Mouse (Mus musculus) forebrain, embryonic 15.5 days (tissue): ENCODE measurements around the gene Entpd7. TPM values are rescaled to one million over a fixed set of nuclear protein-coding genes. Genes with fewer than 3 reads are reported as not detected.

Experiments used
- ATAC-seq: fragments of 200-750 bp; cut with Nextera tagmentation; replicated peaks from 2 replicates; pipeline ENCODE4 v1.8.0; 2017; ENCODE audit warnings: mild to moderate bottlenecking, moderate TSS enrichment, moderate library complexity
- H3K27ac ChIP-seq: fragments of 300-500 bp; sonication (generic); replicated peaks from 2 replicates; pipeline ENCODE4 v1.5.1; 2015; ENCODE audit warnings: mild to moderate bottlenecking, inconsistent platforms
- H3K27me3 ChIP-seq: fragments of 300-500 bp; sonication (generic); 2 replicates; pipeline ENCODE4 v1.6.1; 2015; ENCODE audit warnings: inconsistent platforms
- H3K36me3 ChIP-seq: fragments of 300-500 bp; sonication (generic); 2 replicates; pipeline ENCODE4 v1.6.1; 2015; ENCODE audit warnings: mild to moderate bottlenecking, inconsistent platforms
- H3K4me1 ChIP-seq: fragments of 300-500 bp; sonication (generic); 2 replicates; pipeline ENCODE4 v1.6.1; 2015; ENCODE audit warnings: inconsistent platforms
- H3K4me2 ChIP-seq: fragments of 300-500 bp; sonication (generic); replicated peaks from 2 replicates; pipeline ENCODE4 v1.6.1; 2015; ENCODE audit warnings: mild to moderate bottlenecking, inconsistent platforms
- H3K4me3 ChIP-seq: fragments of 300-500 bp; sonication (generic); 2 replicates; pipeline ENCODE4 v1.5.1; 2015; ENCODE audit warnings: mild to moderate bottlenecking, inconsistent platforms
- H3K9ac ChIP-seq: fragments of 300-500 bp; sonication (generic); replicated peaks from 2 replicates; pipeline ENCODE4 v1.6.1; 2015; ENCODE audit warnings: mild to moderate bottlenecking, inconsistent platforms
- H3K9me3 ChIP-seq: fragments of 300-500 bp; sonication (generic); 2 replicates; pipeline ENCODE4 v1.6.1; 2016; ENCODE audit warnings: inconsistent platforms
- WGBS: fragments of 180-500 bp; shearing (Covaris S2); methylation state at CpG from one replicate; pipeline ENCODE4 v1.1.7; 2015; ENCODE audit warnings: mixed read lengths; 5-methylcytosine and 5-hydroxymethylcytosine counted together
- polyA plus RNA-seq: library from polyadenylated mRNA; unstranded; fragments of >200 nt; fragmentation: Nextera tagmentation; extraction: Ambion mirVana; gene quantifications from 2 replicates; pipeline ENCODE4 v1.2.1, GENCODE M21; 2015

Gene Entpd7
- polyA plus RNA-seq, 1 experiment from 2014 or later: 8.2 TPM

- Histone ChIP-seq H3K4me1 (no peaks in the 10 kb centered on the region), H3K27ac (no peak overlapping the region), H3K36me3 (no peaks in the 10 kb centered on the region), H3K9ac (no peak overlapping the region), H3K4me3 (no peak overlapping the region), H3K27me3 (no peaks in the 10 kb centered on the region), H3K4me2 (no peak overlapping the region), H3K9me3 (no peaks in the 10 kb centered on the region)
- no peak for ATAC-seq
- WGBS: 76% methylated on average over 2 of the region's 2 CpGs
Observed at GRCm38 (mm10) chr19:43762410-43762809, 72.9 kb downstream of the Entpd7 start.

- no peak for ATAC-seq
- Histone ChIP-seq H3K4me2 (no peak overlapping the region), H3K9ac (no peak overlapping the region), H3K27me3 (no peaks in the 10 kb centered on the region), H3K4me3 (no peak overlapping the region), H3K4me1 (no peaks in the 10 kb centered on the region), H3K36me3 (no peaks in the 10 kb centered on the region), H3K27ac (no peak overlapping the region), H3K9me3 (no peaks in the 10 kb centered on the region)
- 84% methylated on average over 5 of the region's 5 CpGs for WGBS
Observed at GRCm38 (mm10) chr19:43766451-43766850, 77.0 kb downstream of the Entpd7 start.

GRCm38 (mm10) chr19:43767549-43768322, 78.3 kb downstream of the Entpd7 start:
- H3K4me3 ChIP-seq: no peak overlapping the region
- H3K9me3 ChIP-seq: no peaks in the 10 kb centered on the region
- H3K36me3 ChIP-seq: no peaks in the 10 kb centered on the region
- H3K4me1 ChIP-seq: no peaks in the 10 kb centered on the region
- no peak overlapping the region for H3K4me2 ChIP-seq
- no peak for ATAC-seq
- no peak overlapping the region for H3K27ac ChIP-seq
- WGBS: 79% methylated on average over 9 of the region's 9 CpGs
- no peak overlapping the region for H3K9ac ChIP-seq
- H3K27me3 ChIP-seq: no peaks in the 10 kb centered on the region

GRCm38 (mm10) chr19:43769366-43769960, 80.0 kb downstream of the Entpd7 start:
- no peak overlapping the region for H3K9ac ChIP-seq
- 80% methylated on average over 5 of the region's 5 CpGs for WGBS
- no peak overlapping the region for H3K4me2 ChIP-seq
- no peaks in the 10 kb centered on the region for H3K4me1 ChIP-seq
- ATAC-seq: no peak
- H3K36me3 ChIP-seq: no peaks in the 10 kb centered on the region
- no peak overlapping the region for H3K27ac ChIP-seq
- H3K27me3 ChIP-seq: no peaks in the 10 kb centered on the region
- H3K4me3 ChIP-seq: no peak overlapping the region
- no peaks in the 10 kb centered on the region for H3K9me3 ChIP-seq

- 92% methylated on average over 4 of the region's 4 CpGs for WGBS
- H3K27ac ChIP-seq: no peak overlapping the region
- H3K9ac ChIP-seq: no peak overlapping the region
- H3K36me3 ChIP-seq: no peaks in the 10 kb centered on the region
- no peak overlapping the region for H3K4me2 ChIP-seq
- H3K4me3 ChIP-seq: no peak overlapping the region
- no peak for ATAC-seq
- no peaks in the 10 kb centered on the region for H3K4me1 ChIP-seq
- H3K9me3 ChIP-seq: no peaks in the 10 kb centered on the region
- H3K27me3 ChIP-seq: no peaks in the 10 kb centered on the region
Observed at GRCm38 (mm10) chr19:43770584-43770983, 81.1 kb downstream of the Entpd7 start.

- 89% methylated on average over 5 of the region's 5 CpGs for WGBS
- H3K4me3 ChIP-seq: no peak overlapping the region
- no peaks in the 10 kb centered on the region for H3K27me3 ChIP-seq
- no peak overlapping the region for H3K27ac ChIP-seq
- no peaks in the 10 kb centered on the region for H3K9me3 ChIP-seq
- H3K4me1 ChIP-seq: no peaks in the 10 kb centered on the region
- no peak for ATAC-seq
- no peaks in the 10 kb centered on the region for H3K36me3 ChIP-seq
- H3K9ac ChIP-seq: no peak overlapping the region
- no peak overlapping the region for H3K4me2 ChIP-seq
Observed at GRCm38 (mm10) chr19:43771499-43771969, 82.1 kb downstream of the Entpd7 start.

GRCm38 (mm10) chr19:43772311-43772710, 82.8 kb downstream of the Entpd7 start:
- Histone ChIP-seq H3K4me1 (no peaks in the 10 kb centered on the region), H3K9me3 (no peaks in the 10 kb centered on the region), H3K4me2 (no peak overlapping the region), H3K4me3 (no peak overlapping the region), H3K9ac (no peak overlapping the region), H3K27me3 (no peaks in the 10 kb centered on the region), H3K36me3 (no peaks in the 10 kb centered on the region), H3K27ac (no peak overlapping the region)
- 57% methylated on average over 6 of the region's 6 CpGs for WGBS
- ATAC-seq: no peak

- H3K9ac ChIP-seq: no peak overlapping the region
- no peaks in the 10 kb centered on the region for H3K9me3 ChIP-seq
- H3K4me2 ChIP-seq: no peak overlapping the region
- no peaks in the 10 kb centered on the region for H3K4me1 ChIP-seq
- no peak for ATAC-seq
- no peak overlapping the region for H3K27ac ChIP-seq
- no peaks in the 10 kb centered on the region for H3K36me3 ChIP-seq
- no peak overlapping the region for H3K4me3 ChIP-seq
- WGBS: 89% methylated on average over 10 of the region's 10 CpGs
- no peaks in the 10 kb centered on the region for H3K27me3 ChIP-seq
Observed at GRCm38 (mm10) chr19:43775433-43775832, 86.0 kb downstream of the Entpd7 start.

GRCm38 (mm10) chr19:43776561-43776960, 87.1 kb downstream of the Entpd7 start:
- 79% methylated on average over 4 of the region's 4 CpGs for WGBS
- H3K4me2 ChIP-seq: no peak overlapping the region
- no peak for ATAC-seq

GRCm38 (mm10) chr19:43777308-43777707, 87.8 kb downstream of the Entpd7 start:
- ATAC-seq: no peak
- Histone ChIP-seq H3K27ac (no peak overlapping the region), H3K27me3 (no peaks in the 10 kb centered on the region), H3K36me3 (no peaks in the 10 kb centered on the region), H3K4me2 (no peak overlapping the region), H3K4me1 (no peaks in the 10 kb centered on the region), H3K4me3 (no peak overlapping the region), H3K9ac (no peak overlapping the region), H3K9me3 (no peaks in the 10 kb centered on the region)
- WGBS: 72% methylated on average over 2 of the region's 2 CpGs

More at GRCm38 (mm10) chr19:43776561-43776960, 87.1 kb downstream of the Entpd7 start:
- Histone ChIP-seq H3K36me3 (no peaks in the 10 kb centered on the region), H3K27me3 (no peaks in the 10 kb centered on the region), H3K9ac (no peak overlapping the region), H3K27ac (no peak overlapping the region), H3K4me3 (no peak overlapping the region), H3K9me3 (no peaks in the 10 kb centered on the region), H3K4me1 (no peaks in the 10 kb centered on the region)

GRCm38 (mm10) chr19:43780391-43780790, 90.9 kb downstream of the Entpd7 start:
- H3K9ac ChIP-seq: no peak overlapping the region
- no peak for ATAC-seq
- H3K4me2 ChIP-seq: no peak overlapping the region
- WGBS: 90% methylated on average over 5 of the region's 5 CpGs
- no peak overlapping the region for H3K4me3 ChIP-seq
- H3K4me1 ChIP-seq: no peaks in the 10 kb centered on the region
- H3K9me3 ChIP-seq: no peaks in the 10 kb centered on the region
- no peaks in the 10 kb centered on the region for H3K27me3 ChIP-seq
- H3K36me3 ChIP-seq: no peaks in the 10 kb centered on the region
- H3K27ac ChIP-seq: no peak overlapping the region

GRCm38 (mm10) chr19:43781980-43782379, 92.5 kb downstream of the Entpd7 start, which contains the start of gene Abcc2:
TSS of gene Abcc2 (plus strand) at chr19:43782192.
- ATAC-seq: no peak
- no peaks in the 10 kb centered on the region for H3K9me3 ChIP-seq
- H3K36me3 ChIP-seq: no peaks in the 10 kb centered on the region
- H3K27ac ChIP-seq: no peak within 1 kb of the TSS
- H3K27me3 ChIP-seq: no peaks in the 10 kb centered on the region
- no peaks in the 10 kb centered on the region for H3K4me1 ChIP-seq
- H3K4me2 ChIP-seq: no peak within 1 kb of the TSS
- H3K4me3 ChIP-seq: no peak within 1 kb of the TSS
- 82% methylated on average over 3 of the region's 3 CpGs for WGBS
- H3K9ac ChIP-seq: no peak within 1 kb of the TSS
